16 mouse cellular contexts compared by ENCODE assay signal in genomic region chr8:99161633-99162032, GRCm38 (mm10).
"Had no signal": no experiment of that assay in that cellular context is flagged by ENCODE, and none has a peak within 500 bp of the region (broad histone marks: within the 10 kb centered on the region; RNA-seq: fewer than 3 reads in every experiment).

No protein-coding gene starts in this region.

- H3K9me3 ChIP-seq: kidney, embryonic 15.5 days; limb, embryonic 10.5 days; limb, embryonic 13.5 days; liver, embryonic 13.5 days; midbrain, embryonic 13.5 days had no signal

- H3K27me3 ChIP-seq: kidney, embryonic 15.5 days; limb, embryonic 13.5 days; liver, embryonic 13.5 days; midbrain, embryonic 13.5 days had no signal

- H3K36me3 ChIP-seq: kidney, embryonic 15.5 days; limb, embryonic 10.5 days; limb, embryonic 13.5 days; liver, embryonic 13.5 days; midbrain, embryonic 13.5 days had no signal

- DNase-seq: kidney, adult 11 months; kidney, adult 8-10 months; kidney, postnatal 10 days; kidney, postnatal 36 days; liver, embryonic 13.5 days; lung, adult 2 months; lung, postnatal 14 days; right cerebral cortex, postnatal 25 days; thymus, adult 2 months; thymus, postnatal 14 days; thymus, postnatal 4 days had no signal

- H3K9ac ChIP-seq: kidney, embryonic 15.5 days; limb, embryonic 13.5 days; liver, embryonic 13.5 days; midbrain, embryonic 13.5 days had no signal

- H3K4me1 ChIP-seq: kidney, embryonic 15.5 days; limb, embryonic 10.5 days; limb, embryonic 13.5 days; liver, embryonic 13.5 days; midbrain, embryonic 13.5 days had no signal

- H3K4me2 ChIP-seq: kidney, embryonic 15.5 days; limb, embryonic 13.5 days; liver, embryonic 13.5 days; midbrain, embryonic 13.5 days had no signal

- H3K27ac ChIP-seq: kidney, embryonic 15.5 days; limb, embryonic 10.5 days; limb, embryonic 13.5 days; liver, embryonic 13.5 days; macrophage; midbrain, embryonic 13.5 days had no signal

- H3K4me3 ChIP-seq: kidney, embryonic 15.5 days; limb, embryonic 10.5 days; limb, embryonic 13.5 days; liver, embryonic 13.5 days; midbrain, embryonic 13.5 days had no signal

- ATAC-seq: midbrain, embryonic 13.5 days had no signal
